Mouse (Mus musculus): ENCODE measurements around the gene Sema3f. TPM values are rescaled to one million over a fixed set of nuclear protein-coding genes. Genes with fewer than 3 reads are reported as not detected.
A peak's percentile ranks its signal among the peaks of the same experiment; 100 is the strongest.

The Sema3f gene
- polyA plus RNA-seq, 1 experiment from 2014 or later = 3.9 TPM

DNA sequence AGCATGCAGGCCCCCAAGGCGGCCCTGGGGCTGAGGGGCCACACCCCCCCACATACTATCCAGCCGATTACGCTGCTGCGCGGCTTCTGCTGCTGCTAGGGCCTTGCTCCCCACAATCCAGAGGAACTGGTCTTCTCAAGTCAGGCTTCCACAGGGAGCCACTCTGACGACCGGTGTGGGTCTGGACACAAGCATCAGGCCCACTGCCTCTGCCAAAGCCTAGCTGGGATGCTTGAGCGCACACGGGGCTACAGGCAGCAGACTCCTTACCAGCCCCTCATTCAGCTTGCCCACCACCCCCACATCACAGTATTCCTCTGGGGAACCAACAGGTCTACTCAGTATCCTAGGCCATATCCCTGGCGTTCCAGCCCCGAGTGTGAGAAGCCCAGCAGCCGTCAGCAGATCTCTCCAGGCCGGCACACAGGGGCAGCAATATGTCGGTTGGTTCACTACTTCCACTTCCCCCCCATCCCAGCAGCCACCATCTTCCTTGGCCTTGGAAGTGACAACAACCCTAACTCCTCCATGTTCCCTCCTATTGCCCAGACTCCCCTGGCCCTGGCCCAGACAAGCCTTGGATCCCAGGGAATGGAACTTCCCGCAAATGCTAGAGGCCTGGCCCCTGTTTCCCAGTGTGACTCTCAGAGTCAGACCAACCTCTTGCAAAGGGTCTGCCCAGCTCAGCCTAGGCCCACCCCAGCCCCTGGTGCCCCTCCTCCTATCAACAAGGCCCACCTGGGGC lies 76.4 kb downstream of the Sema3f start:
- no peak for TF ChIP-seq CTCF (IDR thresholded peaks at IDR 0.05; ENCODE audit: low read depth)
- 2% methylated on average over 15 of the region's 15 CpGs for WGBS
- 0 out of 2 replicates have a peak, but pooled peaks cover 16% of the 10 kb centered on the region for H3K4me1 ChIP-seq (replicated peaks; ENCODE audit: control insufficient read depth, insufficient read depth, low read length)

GRCm38 (mm10) chr9:107633091-107633660 lies 77.1 kb downstream of the Sema3f start:
- Histone ChIP-seq H3K36me3 (ENCODE audit: control insufficient read depth, insufficient read depth) (no peaks in the 10 kb centered on the region; the same call in 1 of the 2 replicates), H3K27ac (ENCODE audit: low read depth, low read length) (peak overlapping the region; percentile 83), H3K4me3 (ENCODE audit: low read depth, low read length) (peak overlapping the region; percentile 95), H3K27me3 (replicated peaks; ENCODE audit: control insufficient read depth, insufficient read depth, low read length) (no peaks in the 10 kb centered on the region), H3K4me1 (replicated peaks; ENCODE audit: control insufficient read depth, insufficient read depth, low read length) (0 out of 2 replicates have a peak, but pooled peaks cover 16% of the 10 kb centered on the region), H3K4me2 (replicated peaks; ENCODE audit: low read depth) (peak overlapping the region; percentile 97), H3K9me3 (ENCODE audit: control insufficient read depth) (no peaks in the 10 kb centered on the region), H3K9ac (ENCODE audit: low read depth, low read length) (peak overlapping the region; percentile 87)
- WGBS = 2% methylated on average over 33 of the region's 33 CpGs
- ATAC-seq = peak; percentile 14; the same call in 1 of the 2 replicates
- TF ChIP-seq CTCF (IDR thresholded peaks at IDR 0.05; ENCODE audit: low read depth) = no peak

More for the DNA sequence above, 76.4 kb downstream of the Sema3f start:
- H3K27me3 ChIP-seq (replicated peaks; ENCODE audit: control insufficient read depth, insufficient read depth, low read length) = no peaks in the 10 kb centered on the region
- peak overlapping the region; percentile 83 for H3K27ac ChIP-seq (ENCODE audit: low read depth, low read length)
- H3K4me3 ChIP-seq (ENCODE audit: low read depth, low read length) = peak overlapping the region; percentile 95
- ATAC-seq = no peak; the same call in 1 of the 2 replicates
- peak overlapping the region; percentile 97 for H3K4me2 ChIP-seq (replicated peaks; ENCODE audit: low read depth)
- H3K9me3 ChIP-seq (ENCODE audit: control insufficient read depth) = no peaks in the 10 kb centered on the region
- H3K36me3 ChIP-seq (ENCODE audit: control insufficient read depth, insufficient read depth) = no peaks in the 10 kb centered on the region
- H3K9ac ChIP-seq (ENCODE audit: low read depth, low read length) = peak overlapping the region; percentile 87

- 0 out of 2 replicates have a peak, but pooled peaks cover 16% of the 10 kb centered on the region for H3K4me1 ChIP-seq (replicated peaks; ENCODE audit: control insufficient read depth, insufficient read depth, low read length)
- no peak for ATAC-seq
- no peak for TF ChIP-seq CTCF (IDR thresholded peaks at IDR 0.05; ENCODE audit: low read depth)
- WGBS = 49% methylated on average over 6 of the region's 6 CpGs
- peak overlapping the region; percentile 95 for H3K4me3 ChIP-seq (ENCODE audit: low read depth, low read length)
- no peaks in the 10 kb centered on the region for H3K27me3 ChIP-seq (replicated peaks; ENCODE audit: control insufficient read depth, insufficient read depth, low read length)
- no peaks in the 10 kb centered on the region for H3K9me3 ChIP-seq (ENCODE audit: control insufficient read depth)
- peak overlapping the region; percentile 83; the same call in 1 of the 2 replicates for H3K27ac ChIP-seq (ENCODE audit: low read depth, low read length)
- H3K36me3 ChIP-seq (ENCODE audit: control insufficient read depth, insufficient read depth) = peaks cover 2% of the 10 kb centered on the region; the same call in 1 of the 2 replicates
- H3K4me2 ChIP-seq (replicated peaks; ENCODE audit: low read depth) = peak overlapping the region; percentile 97
- peak overlapping the region; percentile 87; the same call in 1 of the 2 replicates for H3K9ac ChIP-seq (ENCODE audit: low read depth, low read length)
These were observed 77.8 kb downstream of the Sema3f start for GRCm38 (mm10) chr9:107632478-107632877.

DNA sequence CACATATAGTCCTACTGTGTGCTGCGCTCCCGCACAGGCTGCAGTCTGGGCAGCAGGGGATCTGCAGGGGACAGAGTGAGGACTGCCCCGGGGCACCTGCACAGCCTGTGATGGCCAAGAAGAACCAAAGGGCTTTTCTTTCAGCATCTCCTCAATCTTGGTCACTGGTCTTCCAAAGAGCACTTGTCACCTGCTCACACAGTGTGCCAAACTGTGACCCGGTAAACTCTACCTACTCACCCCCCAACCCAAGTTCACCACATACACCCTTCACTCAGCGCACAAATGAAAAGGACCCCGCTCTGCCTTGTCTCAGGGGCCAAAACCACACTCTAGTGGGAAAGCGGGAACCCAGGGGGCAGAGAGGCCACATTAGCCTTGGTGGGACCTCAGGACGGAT lies 78.4 kb downstream of the Sema3f start:
- H3K4me3 ChIP-seq (ENCODE audit: low read depth, low read length) = no peak overlapping the region
- H3K27me3 ChIP-seq (replicated peaks; ENCODE audit: control insufficient read depth, insufficient read depth, low read length) = no peaks in the 10 kb centered on the region
- ATAC-seq = no peak
- no peak overlapping the region for H3K9ac ChIP-seq (ENCODE audit: low read depth, low read length)
- 93% methylated on average over 8 of the region's 8 CpGs for WGBS
- H3K4me2 ChIP-seq (replicated peaks; ENCODE audit: low read depth) = peak overlapping the region; percentile 13; the same call in 1 of the 2 replicates
- no peaks in the 10 kb centered on the region for H3K9me3 ChIP-seq (ENCODE audit: control insufficient read depth)
- peaks cover 5% of the 10 kb centered on the region; the same call in 1 of the 2 replicates for H3K36me3 ChIP-seq (ENCODE audit: control insufficient read depth, insufficient read depth)
- H3K27ac ChIP-seq (ENCODE audit: low read depth, low read length) = no peak overlapping the region
- peaks cover 20% of the 10 kb centered on the region for H3K4me1 ChIP-seq (replicated peaks; ENCODE audit: control insufficient read depth, insufficient read depth, low read length)
- TF ChIP-seq CTCF (IDR thresholded peaks at IDR 0.05; ENCODE audit: low read depth) = no peak

Other genes with a start within 250 kb of the Sema3f start
- 36.3 and 38.0 TPM in 2 replicates for gene Tmem115, start 176.5 kb downstream of the Sema3f start, polyA plus RNA-seq (2015; fragmentation: Nextera tagmentation; extraction: Ambion mirVana)
- gene Cyb561d2, start 168.3 kb downstream of the Sema3f start, polyA plus RNA-seq (2015; fragmentation: Nextera tagmentation; extraction: Ambion mirVana) = 36.3 and 38.9 TPM in 2 replicates
- gene Nprl2, start 168.2 kb downstream of the Sema3f start, polyA plus RNA-seq (2015; fragmentation: Nextera tagmentation; extraction: Ambion mirVana) = 20.0 and 20.7 TPM in 2 replicates
- 4.0 and 5.0 TPM in 2 replicates for gene Zmynd10, start 163.2 kb downstream of the Sema3f start, polyA plus RNA-seq (2015; fragmentation: Nextera tagmentation; extraction: Ambion mirVana)
- gene Rassf1, start 158.9 kb downstream of the Sema3f start, polyA plus RNA-seq (2015; fragmentation: Nextera tagmentation; extraction: Ambion mirVana) = 44.3 and 48.0 TPM in 2 replicates
- gene Tusc2, start 147.2 kb downstream of the Sema3f start, polyA plus RNA-seq (2015; fragmentation: Nextera tagmentation; extraction: Ambion mirVana) = 38.7 and 41.6 TPM in 2 replicates
- gene Hyal2, start 142.5 kb downstream of the Sema3f start, polyA plus RNA-seq (2015; fragmentation: Nextera tagmentation; extraction: Ambion mirVana) = 47.5 and 52.8 TPM in 2 replicates
- 2.4 and 2.8 TPM in 2 replicates for gene Hyal1, start 133.5 kb downstream of the Sema3f start, polyA plus RNA-seq (2015; fragmentation: Nextera tagmentation; extraction: Ambion mirVana)
- 20.4 and 21.4 TPM in 2 replicates for gene Naa80, start 131.6 kb downstream of the Sema3f start, polyA plus RNA-seq (2015; fragmentation: Nextera tagmentation; extraction: Ambion mirVana)
- 0.31 and 0.50 TPM in 2 replicates for gene Hyal3, start 129.7 kb downstream of the Sema3f start, polyA plus RNA-seq (2015; fragmentation: Nextera tagmentation; extraction: Ambion mirVana)
- 36.9 and 38.9 TPM in 2 replicates for gene Ifrd2, start 122.8 kb downstream of the Sema3f start, polyA plus RNA-seq (2015; fragmentation: Nextera tagmentation; extraction: Ambion mirVana)
- 37.1 and 37.3 TPM in 2 replicates for gene Sema3b, start 101.2 kb downstream of the Sema3f start, polyA plus RNA-seq (2015; fragmentation: Nextera tagmentation; extraction: Ambion mirVana)
- gene Gnai2, start 75.1 kb downstream of the Sema3f start, polyA plus RNA-seq (2015; fragmentation: Nextera tagmentation; extraction: Ambion mirVana) = 245 and 265 TPM in 2 replicates
- 15.5 and 15.6 TPM in 2 replicates for gene Slc38a3, start 40.9 kb downstream of the Sema3f start, polyA plus RNA-seq (2015; fragmentation: Nextera tagmentation; extraction: Ambion mirVana)
- gene Gnat1, start 30.8 kb downstream of the Sema3f start, polyA plus RNA-seq (2015; fragmentation: Nextera tagmentation; extraction: Ambion mirVana) = 1.6 and 1.9 TPM in 2 replicates
- gene Rbm5, start 60.5 kb upstream of the Sema3f start, polyA plus RNA-seq (2015; fragmentation: Nextera tagmentation; extraction: Ambion mirVana) = 48.9 and 51.4 TPM in 2 replicates
- 21.1 and 26.2 TPM in 2 replicates for gene Rbm6, start 162.8 kb upstream of the Sema3f start, polyA plus RNA-seq (2015; fragmentation: Nextera tagmentation; extraction: Ambion mirVana)
- gene Mon1a, start 177.7 kb upstream of the Sema3f start, polyA plus RNA-seq (2015; fragmentation: Nextera tagmentation; extraction: Ambion mirVana) = 31.6 and 34.7 TPM in 2 replicates
- gene Mst1r, start 196.4 kb upstream of the Sema3f start, polyA plus RNA-seq (2015; fragmentation: Nextera tagmentation; extraction: Ambion mirVana) = 7.1 and 8.8 TPM in 2 replicates
- gene Actl11, start 218.0 kb upstream of the Sema3f start, polyA plus RNA-seq (2015; fragmentation: Nextera tagmentation; extraction: Ambion mirVana) = not detected in 2 replicates
- gene Camkv, start 225.2 kb upstream of the Sema3f start, polyA plus RNA-seq (2015; fragmentation: Nextera tagmentation; extraction: Ambion mirVana) = 0.37 and 0.42 TPM in 2 replicates
- 3.2 and 3.7 TPM in 2 replicates for gene Traip, start 239.7 kb upstream of the Sema3f start, polyA plus RNA-seq (2015; fragmentation: Nextera tagmentation; extraction: Ambion mirVana)